Mouse (Mus musculus) urinary bladder, postnatal 36 days (tissue): ENCODE results near the gene 2610008E11Rik.
"Not testable (repeated sequence)": the region's sequence is repeated elsewhere in the genome, so short reads cannot be mapped to it uniquely, and the experiment has no call there.

Experiments used
- DNase-seq, 2 experiments: peaks; one replicate each; pipeline ENCODE4 v3.0.0; 2022; ENCODE audit warnings: low spot score in 2 of 2, mixed read lengths in 1 of 2

Gene 2610008E11Rik

GRCm38 (mm10) chr10:79097161-79097754 lies at the start of gene 2610008E11Rik:
TSS of gene 2610008E11Rik (minus strand) at chr10:79097600.
- DNase-seq = peak; percentile 87 to 91

- DNase-seq = peak; percentile 5 to 21
Observed at GRCm38 (mm10) chr10:79116125-79116849, 18.9 kb upstream of the 2610008E11Rik start.

GRCm38 (mm10) chr10:79115085-79115484 lies 17.7 kb upstream of the 2610008E11Rik start:
- DNase-seq = no peak

GRCm38 (mm10) chr10:79110482-79110881 lies 13.1 kb upstream of the 2610008E11Rik start:
- no peak for DNase-seq

- DNase-seq = no peak
Observed at GRCm38 (mm10) chr10:79109156-79109555, 11.8 kb upstream of the 2610008E11Rik start.

GRCm38 (mm10) chr10:79107531-79107930 lies 10.1 kb upstream of the 2610008E11Rik start:
- no peak for DNase-seq

GRCm38 (mm10) chr10:79106325-79107282 lies 9.2 kb upstream of the 2610008E11Rik start:
- no peak for DNase-seq

- no peak for DNase-seq
Observed at GRCm38 (mm10) chr10:79096706-79097105, 694 bp downstream of the 2610008E11Rik start.

GRCm38 (mm10) chr10:79091731-79092130 lies 5.7 kb downstream of the 2610008E11Rik start:
- DNase-seq = no peak

- no peak for DNase-seq
Observed at GRCm38 (mm10) chr10:79089000-79089399, 8.4 kb downstream of the 2610008E11Rik start.

GRCm38 (mm10) chr10:79086577-79086976 lies 10.8 kb downstream of the 2610008E11Rik start:
- no peak for DNase-seq

- DNase-seq = not testable (repeated sequence)
Observed at GRCm38 (mm10) chr10:79057370-79057769, 40.0 kb downstream of the 2610008E11Rik start.

GRCm38 (mm10) chr10:79042457-79042856 lies 54.9 kb downstream of the 2610008E11Rik start:
- not testable (repeated sequence) for DNase-seq

GRCm38 (mm10) chr10:79028441-79028840 lies 69.0 kb downstream of the 2610008E11Rik start, which contains the start of gene Olfr57:
TSS of gene Olfr57 (plus strand) at chr10:79028741.
- DNase-seq = no peak
